Mouse (Mus musculus) erythroblast, embryonic 14.5 days (primary cell): ENCODE results near the gene Slc44a2. TPM values are rescaled to one million over a fixed set of nuclear protein-coding genes. Genes with fewer than 3 reads are reported as not detected.
"Not testable (repeated sequence)": the region's sequence is repeated elsewhere in the genome, so short reads cannot be mapped to it uniquely, and the experiment has no call there.

Source experiments
- H3K27me3 ChIP-seq: 2 replicates; pipeline ENCODE4 v1.6.1; 2012; ENCODE audit warnings: inconsistent platforms; ENCODE audit not compliant: control insufficient read depth
- H3K36me3 ChIP-seq: 2 replicates; pipeline ENCODE4 v1.6.1; 2012; ENCODE audit warnings: mild to moderate bottlenecking, inconsistent platforms; ENCODE audit not compliant: control insufficient read depth
- H3K4me1 ChIP-seq: 2 replicates; pipeline ENCODE4 v1.6.1; 2012; ENCODE audit warnings: inconsistent platforms; ENCODE audit not compliant: control insufficient read depth
- H3K4me3 ChIP-seq: replicated peaks from 2 replicates; pipeline ENCODE3; 2012; ENCODE audit warnings: moderate library complexity, mild to moderate bottlenecking, inconsistent platforms
- H3K9me3 ChIP-seq: 2 replicates; pipeline ENCODE4 v1.6.1; 2012; ENCODE audit warnings: low read length, inconsistent platforms, mixed read lengths; ENCODE audit not compliant: control insufficient read depth
- GATA1 ChIP-seq: IDR thresholded peaks from 2 replicates; pipeline ENCODE4 v1.6.1; 2012; ENCODE audit warnings: low read length, inconsistent platforms, mixed read lengths
- TAL1 ChIP-seq: IDR thresholded peaks from 3 replicates; pipeline ENCODE4 v1.6.1; 2012; ENCODE audit warnings: low read length, inconsistent platforms, mixed read lengths
- polyA plus RNA-seq: library from polyadenylated mRNA; stranded (reverse); fragments of >175 nt; gene quantifications from 2 replicates; pipeline ENCODE4 v1.2.3, GENCODE M21; 2012

Slc44a2 gene
- polyA plus RNA-seq, 1 experiment, result 0.82 TPM

- no peaks in the 10 kb centered on the region for H3K27me3 ChIP-seq
- no peaks in the 10 kb centered on the region for H3K9me3 ChIP-seq
- no peak for TF ChIP-seq GATA1
- TF ChIP-seq TAL1, result no peak
- H3K4me3 ChIP-seq, result no peak overlapping the region
- peaks cover 33% of the 10 kb centered on the region for H3K4me1 ChIP-seq
- peaks cover 91% of the 10 kb centered on the region for H3K36me3 ChIP-seq
Measured at GRCm38 (mm10) chr9:21283591-21283990, 36.9 kb upstream of the Slc44a2 start.

GRCm38 (mm10) chr9:21283994-21284393 lies 36.5 kb upstream of the Slc44a2 start:
- no peak for TF ChIP-seq TAL1
- no peak for TF ChIP-seq GATA1
- Histone ChIP-seq H3K4me1 (peaks cover 37% of the 10 kb centered on the region), H3K36me3 (peaks cover 91% of the 10 kb centered on the region), H3K4me3 (no peak overlapping the region), H3K27me3 (no peaks in the 10 kb centered on the region), H3K9me3 (no peaks in the 10 kb centered on the region)

GRCm38 (mm10) chr9:21286753-21287152 lies 33.7 kb upstream of the Slc44a2 start:
- Histone ChIP-seq H3K27me3 (no peaks in the 10 kb centered on the region), H3K9me3 (no peaks in the 10 kb centered on the region), H3K36me3 (peaks cover 80% of the 10 kb centered on the region), H3K4me3 (peak overlapping the region; percentile 79), H3K4me1 (peaks cover 44% of the 10 kb centered on the region)
- TF ChIP-seq GATA1 (no peak), TAL1 (no peak)

- Histone ChIP-seq H3K27me3 (no peaks in the 10 kb centered on the region), H3K4me3 (peak within 1 kb of the TSS; percentile 79), H3K4me1 (peaks cover 51% of the 10 kb centered on the region), H3K9me3 (no peaks in the 10 kb centered on the region), H3K36me3 (peaks cover 69% of the 10 kb centered on the region)
- no peak for TF ChIP-seq TAL1
- TF ChIP-seq GATA1, result no peak
Measured at GRCm38 (mm10) chr9:21287571-21288402, 32.7 kb upstream of the Slc44a2 start, which contains the start of gene Kri1. Kri1 (minus strand) TSS chr9:21287969.

- peaks cover 53% of the 10 kb centered on the region for H3K4me1 ChIP-seq
- H3K9me3 ChIP-seq, result no peaks in the 10 kb centered on the region
- peak overlapping the region; percentile 79 for H3K4me3 ChIP-seq
- H3K27me3 ChIP-seq, result no peaks in the 10 kb centered on the region
- TF ChIP-seq TAL1 (no peak), GATA1 (no peak)
- H3K36me3 ChIP-seq, result peaks cover 64% of the 10 kb centered on the region
Measured at GRCm38 (mm10) chr9:21288404-21289336, 31.8 kb upstream of the Slc44a2 start.

- Histone ChIP-seq H3K4me1 (peaks cover 50% of the 10 kb centered on the region), H3K4me3 (peak overlapping the region; percentile 79), H3K27me3 (no peaks in the 10 kb centered on the region), H3K36me3 (peaks cover 57% of the 10 kb centered on the region), H3K9me3 (no peaks in the 10 kb centered on the region)
- TF ChIP-seq GATA1, result no peak
- TF ChIP-seq TAL1, result no peak
Measured at GRCm38 (mm10) chr9:21289337-21289671, 31.2 kb upstream of the Slc44a2 start.

- Histone ChIP-seq H3K36me3 (peaks cover 45% of the 10 kb centered on the region), H3K27me3 (no peaks in the 10 kb centered on the region), H3K4me3 (peak overlapping the region; percentile 79), H3K4me1 (peaks cover 45% of the 10 kb centered on the region), H3K9me3 (no peaks in the 10 kb centered on the region)
- TF ChIP-seq GATA1, result no peak
- no peak for TF ChIP-seq TAL1
Measured at GRCm38 (mm10) chr9:21290589-21290988, 29.9 kb upstream of the Slc44a2 start.

- Histone ChIP-seq H3K4me3 (peak within 1 kb of the TSS; percentile 79), H3K36me3 (peaks cover 40% of the 10 kb centered on the region), H3K9me3 (no peaks in the 10 kb centered on the region), H3K4me1 (peaks cover 40% of the 10 kb centered on the region), H3K27me3 (peaks cover under 1% of the 10 kb centered on the region; the same call in 1 of the 2 replicates)
- no peak for TF ChIP-seq GATA1
- TF ChIP-seq TAL1, result no peak
Measured at GRCm38 (mm10) chr9:21291022-21291787, 29.3 kb upstream of the Slc44a2 start, which contains the start of gene Cdkn2d. Cdkn2d (minus strand) TSS chr9:21291407.

GRCm38 (mm10) chr9:21291868-21292267 lies 28.6 kb upstream of the Slc44a2 start:
- H3K27me3 ChIP-seq, H3K9me3 ChIP-seq: not testable (repeated sequence)
- H3K4me3 ChIP-seq, result peak overlapping the region; percentile 79
- peaks cover 33% of the 10 kb centered on the region for H3K36me3 ChIP-seq
- H3K4me1 ChIP-seq, result peaks cover 34% of the 10 kb centered on the region
